Mouse (Mus musculus): ENCODE results near the gene Tmem60. TPM values are rescaled to one million over a fixed set of nuclear protein-coding genes. Genes with fewer than 3 reads are reported as not detected.
A peak's percentile ranks its signal among the peaks of the same experiment; 100 is the strongest.

Tmem60 gene
- polyA plus RNA-seq (2016; fragmentation: Nextera tagmentation; extraction: Ambion mirVana), result 53.4 and 55.6 TPM in 2 replicates

- under 1% methylated on average over 94 of the region's 94 CpGs for WGBS
- peak; percentile 99 for ATAC-seq (ENCODE audit: insufficient number of reproducible peaks, insufficient read depth, low FRiP score, low TSS enrichment, low read depth)
These were observed at the start of gene Tmem60, which contains the start of gene Phtf2 for GRCm38 (mm10) chr5:20881915-20882800. TSS of gene Tmem60 (plus strand) at chr5:20882191. TSS of gene Phtf2 (minus strand) at chr5:20882124.

GRCm38 (mm10) chr5:20834399-20834798, 47.6 kb upstream of the Tmem60 start:
- no peak for ATAC-seq (ENCODE audit: insufficient number of reproducible peaks, insufficient read depth, low FRiP score, low TSS enrichment, low read depth)
- no peak overlapping the region for H3K4me3 ChIP-seq (replicated peaks)
- no peak overlapping the region for H3K9ac ChIP-seq (replicated peaks)
- H3K27me3 ChIP-seq, result no peaks in the 10 kb centered on the region
- no peaks in the 10 kb centered on the region for H3K9me3 ChIP-seq
- 94% methylated on average over 1 of the region's 1 CpGs for WGBS
- H3K4me2 ChIP-seq, result no peak overlapping the region
- no peaks in the 10 kb centered on the region for H3K4me1 ChIP-seq (replicated peaks)
- no peak overlapping the region for H3K27ac ChIP-seq
- no peaks in the 10 kb centered on the region for H3K36me3 ChIP-seq

More at GRCm38 (mm10) chr5:20881915-20882800, at the start of gene Tmem60, which contains the start of gene Phtf2:
- Histone ChIP-seq H3K27me3 (no peaks in the 10 kb centered on the region), H3K27ac (peak within 1 kb of the TSS; percentile 96), H3K4me2 (peak within 1 kb of the TSS; percentile 70), H3K9me3 (no peaks in the 10 kb centered on the region), H3K36me3 (peaks cover 5% of the 10 kb centered on the region; the same call in 1 of the 2 replicates), H3K4me1 (replicated peaks) (peaks cover 17% of the 10 kb centered on the region), H3K9ac (replicated peaks) (peak within 1 kb of the TSS; percentile 85), H3K4me3 (replicated peaks) (peak within 1 kb of the TSS; percentile 85)

GRCm38 (mm10) chr5:20837082-20837481, 44.9 kb upstream of the Tmem60 start:
- H3K4me1 ChIP-seq (replicated peaks), result 0 out of 2 replicates have a peak, but pooled peaks cover 6% of the 10 kb centered on the region
- no peaks in the 10 kb centered on the region for H3K36me3 ChIP-seq
- H3K27ac ChIP-seq, result no peak overlapping the region
- H3K9ac ChIP-seq (replicated peaks), result no peak overlapping the region
- no peaks in the 10 kb centered on the region for H3K9me3 ChIP-seq
- no peak overlapping the region for H3K4me2 ChIP-seq
- no peaks in the 10 kb centered on the region for H3K27me3 ChIP-seq
- H3K4me3 ChIP-seq (replicated peaks), result no peak overlapping the region
- 100% methylated on average over 1 of the region's 1 CpGs for WGBS
- no peak for ATAC-seq (ENCODE audit: insufficient number of reproducible peaks, insufficient read depth, low FRiP score, low TSS enrichment, low read depth)

GRCm38 (mm10) chr5:20843405-20843804, 38.6 kb upstream of the Tmem60 start:
- Histone ChIP-seq H3K4me2 (no peak overlapping the region), H3K27ac (no peak overlapping the region), H3K4me3 (replicated peaks) (no peak overlapping the region), H3K27me3 (no peaks in the 10 kb centered on the region), H3K36me3 (no peaks in the 10 kb centered on the region), H3K9ac (replicated peaks) (no peak overlapping the region), H3K9me3 (no peaks in the 10 kb centered on the region), H3K4me1 (replicated peaks) (peaks cover 6% of the 10 kb centered on the region; the same call in 1 of the 2 replicates)
- WGBS, result 38% methylated on average over 2 of the region's 3 CpGs
- ATAC-seq (ENCODE audit: insufficient number of reproducible peaks, insufficient read depth, low FRiP score, low TSS enrichment, low read depth), result no peak

GRCm38 (mm10) chr5:20843816-20844215, 38.2 kb upstream of the Tmem60 start:
- Histone ChIP-seq H3K4me1 (replicated peaks) (peaks cover 6% of the 10 kb centered on the region; the same call in 1 of the 2 replicates), H3K9me3 (no peaks in the 10 kb centered on the region), H3K9ac (replicated peaks) (no peak overlapping the region), H3K4me2 (no peak overlapping the region), H3K36me3 (no peaks in the 10 kb centered on the region), H3K27ac (no peak overlapping the region), H3K27me3 (no peaks in the 10 kb centered on the region), H3K4me3 (replicated peaks) (no peak overlapping the region)
- ATAC-seq (ENCODE audit: insufficient number of reproducible peaks, insufficient read depth, low FRiP score, low TSS enrichment, low read depth), result no peak
- 50% methylated on average over 2 of the region's 2 CpGs for WGBS

GRCm38 (mm10) chr5:20847010-20847409, 35.0 kb upstream of the Tmem60 start:
- no peaks in the 10 kb centered on the region for H3K36me3 ChIP-seq
- H3K4me3 ChIP-seq (replicated peaks), result no peak overlapping the region
- no peaks in the 10 kb centered on the region for H3K27me3 ChIP-seq
- H3K27ac ChIP-seq, result no peak overlapping the region
- no peak for ATAC-seq (ENCODE audit: insufficient number of reproducible peaks, insufficient read depth, low FRiP score, low TSS enrichment, low read depth)
- no peak overlapping the region for H3K9ac ChIP-seq (replicated peaks)
- 93% methylated on average over 2 of the region's 2 CpGs for WGBS
- peaks cover 4% of the 10 kb centered on the region; the same call in 1 of the 2 replicates for H3K4me1 ChIP-seq (replicated peaks)
- no peaks in the 10 kb centered on the region for H3K9me3 ChIP-seq
- H3K4me2 ChIP-seq, result no peak overlapping the region

- H3K27ac ChIP-seq, result no peak overlapping the region
- no peak for ATAC-seq (ENCODE audit: insufficient number of reproducible peaks, insufficient read depth, low FRiP score, low TSS enrichment, low read depth)
- H3K4me2 ChIP-seq, result no peak overlapping the region
- H3K9me3 ChIP-seq, result no peaks in the 10 kb centered on the region
- 89% methylated on average over 4 of the region's 4 CpGs for WGBS
- H3K4me3 ChIP-seq (replicated peaks), result no peak overlapping the region
- peaks cover 5% of the 10 kb centered on the region; the same call in 1 of the 2 replicates for H3K36me3 ChIP-seq
- no peaks in the 10 kb centered on the region for H3K27me3 ChIP-seq
- H3K4me1 ChIP-seq (replicated peaks), result 0 out of 2 replicates have a peak, but pooled peaks cover 3% of the 10 kb centered on the region
- H3K9ac ChIP-seq (replicated peaks), result no peak overlapping the region
These were observed 26.9 kb upstream of the Tmem60 start for GRCm38 (mm10) chr5:20855066-20855465.

- Histone ChIP-seq H3K4me3 (replicated peaks) (no peak overlapping the region), H3K27ac (no peak overlapping the region), H3K4me2 (no peak overlapping the region), H3K4me1 (replicated peaks) (no peaks in the 10 kb centered on the region), H3K27me3 (no peaks in the 10 kb centered on the region), H3K9ac (replicated peaks) (no peak overlapping the region), H3K9me3 (no peaks in the 10 kb centered on the region), H3K36me3 (peaks cover 5% of the 10 kb centered on the region; the same call in 1 of the 2 replicates)
- no peak for ATAC-seq (ENCODE audit: insufficient number of reproducible peaks, insufficient read depth, low FRiP score, low TSS enrichment, low read depth)
- 91% methylated on average over 2 of the region's 2 CpGs for WGBS
These were observed 23.6 kb upstream of the Tmem60 start for GRCm38 (mm10) chr5:20858404-20858803.

GRCm38 (mm10) chr5:20860565-20860964, 21.4 kb upstream of the Tmem60 start:
- H3K36me3 ChIP-seq, result peaks cover 5% of the 10 kb centered on the region; the same call in 1 of the 2 replicates
- H3K27ac ChIP-seq, result no peak overlapping the region
- H3K4me1 ChIP-seq (replicated peaks), result 0 out of 2 replicates have a peak, but pooled peaks cover 10% of the 10 kb centered on the region
- H3K9ac ChIP-seq (replicated peaks), result no peak overlapping the region
- no peaks in the 10 kb centered on the region for H3K27me3 ChIP-seq
- H3K4me3 ChIP-seq (replicated peaks), result no peak overlapping the region
- no peaks in the 10 kb centered on the region for H3K9me3 ChIP-seq
- 85% methylated on average over 4 of the region's 4 CpGs for WGBS
- no peak for ATAC-seq (ENCODE audit: insufficient number of reproducible peaks, insufficient read depth, low FRiP score, low TSS enrichment, low read depth)
- no peak overlapping the region for H3K4me2 ChIP-seq

GRCm38 (mm10) chr5:20861901-20862300, 20.1 kb upstream of the Tmem60 start:
- Histone ChIP-seq H3K4me2 (no peak overlapping the region), H3K9me3 (no peaks in the 10 kb centered on the region), H3K27ac (no peak overlapping the region), H3K27me3 (no peaks in the 10 kb centered on the region), H3K36me3 (peaks cover 5% of the 10 kb centered on the region; the same call in 1 of the 2 replicates), H3K4me3 (replicated peaks) (no peak overlapping the region), H3K9ac (replicated peaks) (no peak overlapping the region), H3K4me1 (replicated peaks) (0 out of 2 replicates have a peak, but pooled peaks cover 10% of the 10 kb centered on the region)
- 90% methylated on average over 2 of the region's 2 CpGs for WGBS
- no peak for ATAC-seq (ENCODE audit: insufficient number of reproducible peaks, insufficient read depth, low FRiP score, low TSS enrichment, low read depth)

GRCm38 (mm10) chr5:20864216-20864969, 17.6 kb upstream of the Tmem60 start:
- WGBS, result 81% methylated on average over 4 of the region's 4 CpGs
- H3K27me3 ChIP-seq, result no peaks in the 10 kb centered on the region
- ATAC-seq (ENCODE audit: insufficient number of reproducible peaks, insufficient read depth, low FRiP score, low TSS enrichment, low read depth), result no peak

More at GRCm38 (mm10) chr5:20864216-20864969, 17.6 kb upstream of the Tmem60 start:
- Histone ChIP-seq H3K36me3 (no peaks in the 10 kb centered on the region; the same call in 1 of the 2 replicates), H3K27ac (no peak overlapping the region), H3K9me3 (no peaks in the 10 kb centered on the region), H3K4me3 (replicated peaks) (no peak overlapping the region), H3K9ac (replicated peaks) (no peak overlapping the region), H3K4me2 (no peak overlapping the region), H3K4me1 (replicated peaks) (0 out of 2 replicates have a peak, but pooled peaks cover 10% of the 10 kb centered on the region)
